Mouse (Mus musculus) cerebral cortex, adult 2 months (tissue): ENCODE measurements around the gene Olfr1272.

Source experiments
- WGBS: fragments of 180-500 bp; shearing (Covaris S2); methylation state at CpG from one replicate; pipeline ENCODE4 v1.1.7; 2018; 5-methylcytosine and 5-hydroxymethylcytosine counted together

Olfr1272 gene

DNA sequence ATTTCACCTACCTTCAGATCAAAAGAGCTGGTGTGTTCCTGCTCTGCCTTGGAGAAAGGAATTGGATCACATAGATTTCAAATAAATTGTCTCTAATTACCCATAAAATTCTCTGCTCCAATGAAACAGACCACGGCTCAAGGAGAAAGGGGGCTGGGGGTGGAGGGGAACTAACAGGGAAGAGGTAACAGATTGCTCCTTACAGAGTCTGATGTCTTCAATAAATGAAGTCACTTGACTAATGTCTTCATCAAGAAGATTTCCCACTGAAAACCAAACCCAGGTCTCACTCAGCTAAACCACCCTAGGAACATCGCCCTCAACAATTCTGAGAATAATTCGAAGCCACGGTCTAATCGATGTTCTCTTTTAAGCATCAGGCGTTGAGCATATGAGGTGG is at the start of gene Olfr1272:
TSS of gene Olfr1272 (minus strand) at position 101 of the 400 bp plus-strand sequence.
- 86% methylated on average over 6 of the region's 6 CpGs for WGBS

DNA sequence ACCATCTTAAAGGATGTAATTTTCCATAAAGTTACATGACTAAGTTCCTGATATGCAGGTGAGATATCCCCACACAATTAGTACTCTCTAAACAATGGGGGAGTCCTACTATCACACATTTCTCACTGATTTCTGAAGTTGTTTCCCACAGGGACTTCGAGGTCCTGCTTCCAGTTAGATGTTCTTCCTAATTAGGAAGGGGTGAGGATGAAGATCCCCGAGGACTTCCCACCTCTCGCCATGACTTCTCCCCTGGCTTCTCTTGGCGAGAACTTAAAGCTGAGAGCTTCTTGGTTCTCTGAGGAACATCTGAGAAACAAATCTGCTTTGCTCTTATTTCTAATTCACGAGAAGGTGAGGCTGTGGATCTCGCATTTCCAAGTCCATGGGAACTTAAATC is 29.3 kb upstream of the Olfr1272 start, which contains the start of gene Gm13769:
TSS of gene Gm13769 (plus strand) at position 301 of the 400 bp plus-strand sequence.
- no CpG with 5 or more reads among the region's 6 CpGs for WGBS

- 96% methylated on average over 2 of the region's 2 CpGs for whole genome bisulfite sequencing
Measured at GRCm38 (mm10) chr2:90270932-90271331, 21.7 kb downstream of the Olfr1272 start, which contains the start of gene Olfr1271. TSS of gene Olfr1271 (minus strand) at chr2:90271032.

DNA sequence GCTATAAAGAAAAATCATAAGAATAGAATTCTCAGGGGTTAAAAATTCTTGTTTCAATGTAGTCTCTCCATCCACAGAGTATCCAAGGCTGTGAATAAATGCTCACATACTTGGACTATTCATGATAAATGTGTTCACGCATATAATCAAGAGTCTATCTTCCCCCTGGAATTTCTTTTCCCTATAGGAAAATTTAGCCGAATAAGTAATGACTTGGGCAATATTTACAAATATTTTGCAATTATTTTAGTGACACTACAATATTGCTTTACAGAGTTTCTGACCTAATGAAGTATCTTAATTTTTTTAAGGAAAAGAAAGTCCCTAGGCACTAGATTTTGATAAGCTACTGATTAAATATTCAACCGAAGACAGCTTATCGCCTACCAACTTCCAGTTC is 35.1 kb downstream of the Olfr1272 start, which contains the start of gene Olfr142:
TSS of gene Olfr142 (minus strand) at position 101 of the 400 bp plus-strand sequence.
- 92% methylated on average over 4 of the region's 4 CpGs for WGBS
